ENCODE assay signal across 8 mouse cellular contexts in the genomic region with DNA sequence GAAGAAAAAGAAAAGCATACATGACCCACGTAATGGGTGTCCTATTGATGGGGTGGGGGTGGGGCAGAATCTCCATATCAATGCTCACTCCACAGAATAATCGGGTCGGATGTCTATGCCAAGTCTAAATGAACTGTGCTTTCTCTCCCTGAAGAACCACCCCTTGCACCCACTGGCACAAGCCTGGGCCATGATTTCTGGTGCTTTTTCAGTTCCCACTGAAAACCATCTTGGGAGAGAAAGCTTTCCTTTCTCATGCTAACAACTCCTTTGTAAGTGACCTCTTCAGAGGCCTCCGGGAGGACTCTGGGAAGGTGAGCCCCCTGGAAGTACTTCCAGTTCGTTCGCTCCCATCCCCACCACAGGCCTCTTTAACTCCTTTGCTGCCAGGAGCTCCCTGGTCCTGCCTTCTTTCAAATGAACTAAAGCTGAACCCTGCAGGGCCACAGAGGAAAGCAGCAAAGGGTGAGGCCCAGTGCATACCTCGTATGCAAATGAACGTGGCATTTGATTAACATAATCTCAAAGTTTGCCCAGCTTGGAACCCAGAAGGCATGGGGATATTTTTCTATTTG.
DNase-seq lines count a peak whose midpoint lies in the region; ATAC-seq lines count a peak whose summit lies in the region.

No protein-coding gene starts in this region.

- no peaks in the 10 kb centered on the region for H3K9me3 ChIP-seq in heart, embryonic 16.5 days (replicated peaks; ENCODE audit: control insufficient read depth, low read length)
- no peaks in the 10 kb centered on the region for H3K9me3 ChIP-seq in hindbrain, embryonic 10.5 days
- H3K9me3 ChIP-seq in midbrain, embryonic 14.5 days (ENCODE audit: control insufficient read depth, low read length), result no peaks in the 10 kb centered on the region

- no peaks in the 10 kb centered on the region for H3K27me3 ChIP-seq in heart, embryonic 16.5 days (ENCODE audit: control insufficient read depth, insufficient read depth, low read length)
- H3K27me3 ChIP-seq in hindbrain, embryonic 10.5 days (ENCODE audit: insufficient read depth, poor library complexity, severe bottlenecking), result no peaks in the 10 kb centered on the region
- H3K27me3 ChIP-seq in midbrain, embryonic 14.5 days (ENCODE audit: control insufficient read depth, insufficient read depth, low read length), result no peaks in the 10 kb centered on the region

- no peak for DNase-seq in heart, postnatal 14 days
- DNase-seq in WW6 (ENCODE audit: low read depth, low spot score), result peak; percentile 57
- peak; percentile 76 for DNase-seq in hindbrain, embryonic 10.5 days (ENCODE audit: low spot score)
- peak; percentile 76 for DNase-seq in midbrain, embryonic 14.5 days
- no peak for DNase-seq in cerebellum, postnatal 14 days
- no peak for DNase-seq in adrenal gland, adult 2 months
- DNase-seq in urinary bladder, adult 18-20 months (ENCODE audit: low spot score in 2 of 2), result no peak

- intact Hi-C loops in heart, postnatal 14 days (cut with DNase I), result no loop called here

- peak overlapping the region; percentile 86 for H3K27ac ChIP-seq in heart, embryonic 16.5 days (ENCODE audit: low read length)
- H3K27ac ChIP-seq in hindbrain, embryonic 10.5 days, result peak overlapping the region; percentile 92
- peak overlapping the region; percentile 90 for H3K27ac ChIP-seq in midbrain, embryonic 14.5 days (replicated peaks; ENCODE audit: low read depth, low read length)

- H3K4me2 ChIP-seq in heart, embryonic 16.5 days (ENCODE audit: low read depth, low read length), result peak overlapping the region; percentile 51
- peak overlapping the region; percentile 40 for H3K4me2 ChIP-seq in midbrain, embryonic 14.5 days (ENCODE audit: low read length)

- H3K9ac ChIP-seq in heart, embryonic 16.5 days (ENCODE audit: low read length), result peak overlapping the region; percentile 46
- no peak overlapping the region for H3K9ac ChIP-seq in midbrain, embryonic 14.5 days (replicated peaks; ENCODE audit: low read length)

- ATAC-seq in heart, embryonic 16.5 days (replicated peaks; ENCODE audit: extremely low read depth, insufficient read depth, low FRiP score), result no peak
- peak; percentile 76 for ATAC-seq in midbrain, embryonic 14.5 days (ENCODE audit: low FRiP score, low TSS enrichment)

- no peak overlapping the region for H3K4me3 ChIP-seq in heart, embryonic 16.5 days (ENCODE audit: low read length)
- peak overlapping the region; percentile 47 for H3K4me3 ChIP-seq in hindbrain, embryonic 10.5 days
- H3K4me3 ChIP-seq in midbrain, embryonic 14.5 days (replicated peaks; ENCODE audit: low read depth, low read length), result no peak overlapping the region

- H3K36me3 ChIP-seq in heart, embryonic 16.5 days (ENCODE audit: control insufficient read depth, insufficient read depth), result no peaks in the 10 kb centered on the region
- peaks cover 27% of the 10 kb centered on the region for H3K36me3 ChIP-seq in hindbrain, embryonic 10.5 days
- no peaks in the 10 kb centered on the region for H3K36me3 ChIP-seq in midbrain, embryonic 14.5 days (ENCODE audit: control insufficient read depth, insufficient read depth, low read length)

- peaks cover 59% of the 10 kb centered on the region for H3K4me1 ChIP-seq in heart, embryonic 16.5 days (ENCODE audit: control insufficient read depth, insufficient read depth, low read length)
- peaks cover 99% of the 10 kb centered on the region for H3K4me1 ChIP-seq in hindbrain, embryonic 10.5 days (replicated peaks)
- peaks cover 79% of the 10 kb centered on the region for H3K4me1 ChIP-seq in midbrain, embryonic 14.5 days (ENCODE audit: control insufficient read depth, insufficient read depth, low read length)

- 15% methylated on average over 8 of the region's 8 CpGs for WGBS in heart, embryonic 16.5 days
- 3% methylated on average over 8 of the region's 8 CpGs for WGBS in hindbrain, embryonic 10.5 days
- 1% methylated on average over 8 of the region's 8 CpGs for WGBS in midbrain, embryonic 14.5 days

Comparison
In these comparisons a context has a peak if more than half of its experiments do, and no peak if none do; other contexts are left out.
1. DNase-seq: peak in WW6 (single experiment), hindbrain, embryonic 10.5 days (single experiment) and midbrain, embryonic 14.5 days (single experiment); none in heart, postnatal 14 days (0 of 2), cerebellum, postnatal 14 days (0 of 2), adrenal gland, adult 2 months (single experiment) and urinary bladder, adult 18-20 months (0 of 2).
2. Peak in every context shown above with its lines, with median percentiles within 50 percentile points of each other: H3K27ac ChIP-seq.